Mouse (Mus musculus) adrenal gland, adult 18-20 months (tissue): ENCODE measurements around the gene Lipf. TPM values are rescaled to one million over a fixed set of nuclear protein-coding genes. Genes with fewer than 3 reads are reported as not detected.
A peak's percentile ranks its signal among the peaks of the same experiment; 100 is the strongest.

Experiments
- DNase-seq, 2 experiments: peaks; one replicate each; pipeline ENCODE4 v3.0.0; 2021 to 2022; ENCODE audit warnings: low spot score in 2 of 2
- long read RNA-seq, 2 experiments: library from polyadenylated mRNA; stranded (forward); transcript quantifications; one replicate each; pipeline ENCODE4 v2.0.0; 2021
- total RNA-seq, 2 experiments: library from RNA; stranded (reverse); gene quantifications; 1 replicate in 1 of 2; 2 replicates in 1 of 2; pipeline ENCODE4 v1.2.3; 2021

Gene Lipf
- total RNA-seq: not detected
- long read RNA-seq, experiment 1: 0 reads
- long read RNA-seq, experiment 2: 0 reads

DNA sequence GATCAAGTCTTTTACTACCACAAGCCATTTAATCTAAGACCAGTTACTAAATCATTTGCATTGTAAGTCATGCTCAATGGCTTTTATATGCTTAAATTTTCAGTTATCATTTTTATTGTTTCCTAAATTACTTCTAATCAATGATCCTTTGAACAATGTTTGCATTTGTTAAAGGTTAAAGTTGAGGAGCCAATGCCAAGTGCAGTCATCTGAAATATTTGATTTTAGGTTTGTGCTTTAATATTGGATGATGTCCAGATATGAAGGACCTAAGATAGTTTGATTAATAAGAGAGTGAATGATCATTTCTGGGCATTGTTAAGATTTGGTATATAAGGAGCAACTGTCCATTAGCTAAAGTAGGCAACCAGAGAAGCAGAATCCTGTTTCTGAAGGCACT lies at the start of gene Lipf:
Gene Lipf (plus strand): TSS at position 301 of the 400 bp plus-strand sequence.
- DNase-seq: no peak

GRCm38 (mm10) chr19:33924099-33924498 lies 36.9 kb upstream of the Lipf start:
- DNase-seq: no peak

GRCm38 (mm10) chr19:33979007-33979406 lies 18.0 kb downstream of the Lipf start:
- DNase-seq: peak in 1 of 2 experiments; percentile 10

GRCm38 (mm10) chr19:33983043-33983442 lies 22.1 kb downstream of the Lipf start:
- DNase-seq: no peak

- DNase-seq: no peak
These were observed 47.0 kb downstream of the Lipf start, which contains the start of gene Lipk for GRCm38 (mm10) chr19:34008002-34008401. Lipk (plus strand) TSS chr19:34008290.

DNA sequence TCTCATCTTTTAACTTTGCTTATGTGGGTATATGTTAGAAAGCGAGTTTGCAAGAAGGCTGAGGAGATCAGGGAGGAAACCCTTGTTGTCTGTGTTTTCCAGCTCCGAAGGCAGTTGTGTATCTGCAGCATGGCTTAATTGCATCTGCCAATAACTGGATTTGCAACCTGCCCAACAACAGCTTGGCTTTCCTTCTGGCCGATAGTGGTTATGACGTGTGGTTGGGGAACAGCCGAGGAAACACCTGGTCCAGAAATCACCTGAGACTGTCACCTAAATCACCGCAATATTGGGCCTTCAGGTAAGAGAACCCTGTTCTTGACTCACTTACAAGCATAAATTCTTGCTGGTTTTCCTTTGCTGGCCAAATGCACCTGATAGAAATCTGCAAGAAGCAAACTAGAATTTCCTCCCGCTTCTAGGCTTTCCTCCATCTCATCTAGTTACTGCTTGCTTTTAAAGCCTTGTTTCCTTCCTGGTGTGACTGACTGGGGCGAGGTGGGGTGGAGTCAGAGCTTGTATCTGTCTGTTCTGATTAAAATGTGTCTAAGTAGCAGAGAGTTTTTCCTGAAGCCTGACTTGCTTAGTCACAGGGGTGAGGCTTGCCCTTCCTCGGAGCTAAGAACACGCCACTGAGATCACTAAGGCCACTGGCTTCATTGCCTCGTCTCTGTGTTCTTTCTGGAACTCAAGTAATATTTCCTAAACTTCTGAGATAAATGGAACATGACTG lies 60.6 kb downstream of the Lipf start:
- DNase-seq: no peak

DNA sequence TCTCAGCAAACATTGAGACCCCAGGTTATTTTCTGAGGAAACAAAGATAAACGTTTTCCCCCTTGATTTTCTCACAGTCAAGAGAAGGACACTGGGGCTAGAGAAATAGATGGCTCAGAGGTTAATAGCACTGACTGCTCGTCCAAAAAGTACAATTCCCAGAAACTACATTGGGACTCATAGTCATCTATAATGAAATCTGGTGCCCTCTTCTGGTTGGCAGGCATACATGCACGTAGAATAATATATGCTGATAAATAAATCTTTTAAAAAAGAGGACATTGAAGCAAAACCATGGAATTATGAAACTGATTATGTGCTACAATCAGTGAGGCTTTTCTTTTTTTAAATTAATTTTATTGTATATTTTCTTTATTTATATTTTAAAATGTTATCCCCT lies 61.8 kb downstream of the Lipf start:
- no peak for DNase-seq

Other genes with a start within 250 kb of the Lipf start
- under 1 TPM; 0.17 to 0.19 TPM for gene Lipo2, start 209.8 kb upstream of the Lipf start, total RNA-seq
- gene Lipo3, start 199.2 kb upstream of the Lipf start, total RNA-seq: 10 to 100 TPM; 11.4 to 11.9 TPM
- not detected for gene Lipo1, start 173.7 kb upstream of the Lipf start, total RNA-seq
- under 1 TPM in 1 of 2 experiments, not detected in 1; 0.13 TPM for gene Lipk, start 47.1 kb downstream of the Lipf start, total RNA-seq
- not detected for gene Lipn, start 106.2 kb downstream of the Lipf start, total RNA-seq
- not detected for gene Lipm, start 139.7 kb downstream of the Lipf start, total RNA-seq
- gene Ankrd22, start 204.9 kb downstream of the Lipf start, total RNA-seq: not detected
- 1 to 10 TPM; 3.2 to 4.7 TPM for gene Stambpl1, start 231.0 kb downstream of the Lipf start, total RNA-seq